Mouse (Mus musculus) megakaryocyte, embryonic 14.5 days (primary cell): ENCODE data around the gene Gpr107.

ENCODE experiments used
- FLI1 ChIP-seq: IDR thresholded peaks from 2 replicates; pipeline ENCODE4 v1.6.1; 2012; ENCODE audit warnings: low read length, inconsistent platforms, mixed read lengths
- GATA1 ChIP-seq: IDR thresholded peaks from 3 replicates; pipeline ENCODE4 v1.6.1; 2012; ENCODE audit warnings: mixed read lengths, low read length, inconsistent platforms, borderline replicate concordance

DNA sequence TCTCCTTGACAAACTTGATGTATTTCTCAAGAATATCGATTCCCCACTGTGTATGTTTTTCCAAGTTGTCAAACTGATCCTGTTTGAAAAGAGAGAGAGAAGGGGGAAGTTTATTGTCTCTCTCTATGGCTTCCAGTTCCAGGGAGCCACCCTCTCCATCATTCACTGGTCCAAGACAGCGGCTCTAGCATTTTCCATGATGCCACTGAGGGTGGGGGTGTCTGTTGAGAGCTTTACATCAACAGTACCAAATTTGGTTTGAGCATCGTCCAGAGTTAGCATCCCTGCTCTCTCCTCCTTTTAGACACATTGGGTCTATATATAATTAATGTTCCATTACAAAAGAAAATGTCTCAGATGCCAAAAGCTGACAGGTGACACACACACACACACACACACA lies 46.8 kb upstream of the Gpr107 start:
- no peak for TF ChIP-seq GATA1
- no peak for TF ChIP-seq FLI1
